In genomic region chr4:153018138-153018921, GRCm38 (mm10) we compare ENCODE assay signal across 8 mouse cellular contexts.
DNase-seq lines count a peak whose midpoint lies in the region; ATAC-seq and TF ChIP-seq lines count a peak whose summit lies in the region.

No protein-coding gene starts in this region.

- H3K27ac ChIP-seq in lung, postnatal 0 days (ENCODE audit: low read length), result no peak overlapping the region
- H3K27ac ChIP-seq in intestine, postnatal 0 days (ENCODE audit: low read depth, low read length), result no peak overlapping the region
- H3K27ac ChIP-seq in midbrain, embryonic 13.5 days, result peak overlapping the region; percentile 55

- H3K4me2 ChIP-seq in lung, postnatal 0 days (replicated peaks; ENCODE audit: low read depth, low read length), result 0 out of 2 replicates have a peak overlapping the region, but pooled peaks have one; percentile 3
- peak overlapping the region; percentile 18; the same call in 1 of the 2 replicates for H3K4me2 ChIP-seq in intestine, postnatal 0 days (replicated peaks; ENCODE audit: low read depth)
- H3K4me2 ChIP-seq in midbrain, embryonic 13.5 days (replicated peaks), result peak overlapping the region; percentile 30

- WGBS in lung, postnatal 0 days, result 53% methylated on average over 28 of the region's 28 CpGs
- 52% methylated on average over 28 of the region's 28 CpGs for whole genome bisulfite sequencing in intestine, postnatal 0 days
- 41% methylated on average over 28 of the region's 28 CpGs for WGBS in midbrain, embryonic 13.5 days

- no peak overlapping the region for H3K9ac ChIP-seq in lung, postnatal 0 days (replicated peaks; ENCODE audit: low read depth)
- H3K9ac ChIP-seq in intestine, postnatal 0 days (ENCODE audit: low read depth, low read length), result no peak overlapping the region
- no peak overlapping the region for H3K9ac ChIP-seq in midbrain, embryonic 13.5 days (replicated peaks)

- H3K4me1 ChIP-seq in lung, postnatal 0 days (ENCODE audit: insufficient read depth, low read depth, low read length), result no peaks in the 10 kb centered on the region
- H3K4me1 ChIP-seq in intestine, postnatal 0 days (replicated peaks; ENCODE audit: control insufficient read depth, insufficient read depth, low read length), result no peaks in the 10 kb centered on the region
- H3K4me1 ChIP-seq in midbrain, embryonic 13.5 days (replicated peaks), result peaks cover 13% of the 10 kb centered on the region

- no peaks in the 10 kb centered on the region for H3K27me3 ChIP-seq in lung, postnatal 0 days (replicated peaks; ENCODE audit: insufficient read depth, low read length)
- no peaks in the 10 kb centered on the region for H3K27me3 ChIP-seq in intestine, postnatal 0 days (replicated peaks; ENCODE audit: control insufficient read depth, insufficient read depth, low read length)
- no peaks in the 10 kb centered on the region; the same call in 1 of the 2 replicates for H3K27me3 ChIP-seq in midbrain, embryonic 13.5 days

- no peak for TF ChIP-seq CTCF in lung, postnatal 0 days (IDR thresholded peaks at IDR 0.05)
- no peak for TF ChIP-seq CTCF in intestine, postnatal 0 days (IDR thresholded peaks at IDR 0.05; ENCODE audit: low read depth)

- H3K4me3 ChIP-seq in lung, postnatal 0 days (ENCODE audit: low read depth, low read length), result no peak overlapping the region
- no peak overlapping the region for H3K4me3 ChIP-seq in intestine, postnatal 0 days (ENCODE audit: low read depth, low read length)
- H3K4me3 ChIP-seq in midbrain, embryonic 13.5 days (replicated peaks), result no peak overlapping the region

- H3K9me3 ChIP-seq in lung, postnatal 0 days (ENCODE audit: low read length), result no peaks in the 10 kb centered on the region
- H3K9me3 ChIP-seq in intestine, postnatal 0 days (ENCODE audit: control insufficient read depth), result no peaks in the 10 kb centered on the region
- no peaks in the 10 kb centered on the region for H3K9me3 ChIP-seq in midbrain, embryonic 13.5 days

- DNase-seq in lung, postnatal 0 days (ENCODE audit: low spot score), result no peak
- DNase-seq in lung, postnatal 14 days, result no peak
- DNase-seq in adrenal gland, postnatal 4 days (ENCODE audit: low spot score in 2 of 2), result no peak
- no peak for DNase-seq in thymus, adult 18-20 months
- DNase-seq in heart, adult 11 months, result no peak
- DNase-seq in thymus, postnatal 14 days, result no peak

- no peak for TF ChIP-seq EP300 in lung, postnatal 0 days (IDR thresholded peaks at IDR 0.05)

- no peaks in the 10 kb centered on the region for H3K36me3 ChIP-seq in lung, postnatal 0 days (ENCODE audit: insufficient read depth, low read length)
- H3K36me3 ChIP-seq in intestine, postnatal 0 days (ENCODE audit: control insufficient read depth, insufficient read depth), result no peaks in the 10 kb centered on the region
- H3K36me3 ChIP-seq in midbrain, embryonic 13.5 days, result no peaks in the 10 kb centered on the region

- ATAC-seq in lung, postnatal 0 days, result no peak
- ATAC-seq in intestine, postnatal 0 days, result no peak
- peak; percentile 70 for ATAC-seq in midbrain, embryonic 13.5 days
